Mouse (Mus musculus): ENCODE results near the gene Zcchc17.

Gene Zcchc17

DNA sequence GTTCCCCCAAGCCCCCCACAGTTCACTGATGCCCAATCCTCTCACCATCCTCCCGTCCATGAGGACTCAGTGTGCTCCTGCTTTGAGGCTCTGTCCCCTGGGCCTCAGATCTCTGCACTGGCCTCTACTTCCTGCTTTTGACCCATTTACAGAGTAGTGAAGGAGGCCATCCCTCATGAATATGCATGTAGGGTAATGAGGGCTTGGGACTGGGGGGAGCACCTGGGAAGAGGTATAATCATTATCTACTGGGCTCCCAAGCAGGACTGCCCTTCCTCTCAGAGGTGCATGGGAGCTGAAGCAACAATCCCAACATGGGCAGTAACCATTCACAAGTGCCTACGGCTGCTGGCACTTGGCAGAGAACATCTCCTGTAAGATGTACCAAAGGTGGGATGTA lies 80.6 kb downstream of the Zcchc17 start, which contains the start of gene Serinc2:
TSS of gene Serinc2 (minus strand) at position 101 of the 400 bp plus-strand sequence.
- ChIA-PET CTCF (interaction anchor here in 1 of 4 experiments (1.4 kb wide), 1 partner anchor 13 kb away, joined by 3 read pairs; no protein-coding TSS in a partner anchor), POLR2A (no interaction called here)

GRCm38 (mm10) chr4:130276573-130277176 lies 83.1 kb downstream of the Zcchc17 start:
- ChIA-PET CTCF (interaction anchor here in 2 of 4 experiments (0.6 kb wide), 2 partner anchors 269 to 332 kb away, joined by 3 to 4 read pairs; no protein-coding TSS in a partner anchor), POLR2A (no interaction called here)

GRCm38 (mm10) chr4:130275823-130276105 lies 84.0 kb downstream of the Zcchc17 start:
- CTCF ChIA-PET: interaction anchor here (0.8 to 1.5 kb wide), 6 partner anchors 11 to 586 kb away, joined by 3 to 6 read pairs (median 4); no protein-coding TSS in a partner anchor
- POLR2A ChIA-PET: interaction anchor here in 3 of 4 experiments (0.6 to 2.2 kb wide), 9 partner anchors 9 to 282 kb away, joined by 3 to 7 read pairs (median 3); partner anchors contain the start of genes Snrnp40 (in 1 of the 3) and Zcchc17 (in 1 of the 3)

DNA sequence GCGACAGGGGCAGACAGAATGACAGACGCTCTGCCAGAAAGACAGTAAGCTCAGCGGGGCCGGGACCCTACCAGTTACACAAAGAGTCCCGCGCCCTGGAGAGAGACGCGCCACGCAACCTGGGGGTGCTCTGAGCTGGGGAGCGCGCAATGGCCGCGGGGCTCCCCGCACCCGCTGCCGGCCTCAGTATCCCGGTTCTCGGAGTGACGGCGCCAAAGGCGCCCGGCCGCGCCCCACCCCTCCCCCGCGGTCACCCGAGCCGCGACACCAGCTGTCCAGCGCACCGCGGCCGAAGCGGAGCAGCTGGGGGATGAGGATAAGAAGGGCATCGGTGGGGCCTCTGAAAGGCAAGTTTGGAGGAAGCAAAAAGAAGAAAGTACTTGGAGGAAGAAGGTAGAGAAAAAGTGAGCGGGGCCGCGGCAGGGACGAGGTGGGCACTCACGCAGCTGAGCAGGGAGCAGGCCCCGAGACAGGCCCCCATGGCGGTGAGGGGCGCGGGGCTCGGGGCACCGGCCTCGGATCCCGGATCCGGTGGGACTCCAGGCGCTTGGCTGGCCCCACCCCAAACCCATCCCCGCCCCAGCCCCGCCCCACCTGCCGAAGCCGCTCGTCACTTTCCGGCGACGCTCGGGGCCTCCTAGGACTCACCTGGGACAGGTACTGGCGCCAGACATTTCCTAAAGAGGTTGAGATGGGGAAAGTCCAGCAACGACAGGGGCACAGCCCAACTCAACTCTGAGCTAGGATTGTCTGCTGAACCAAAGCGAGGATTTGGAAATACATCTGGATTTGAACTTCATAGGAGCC lies 84.5 kb downstream of the Zcchc17 start:
- CTCF ChIA-PET: interaction anchor here (0.6 to 2.8 kb wide), 19 partner anchors 9 to 585 kb away, joined by 3 to 12 read pairs (median 4); no protein-coding TSS in a partner anchor
- POLR2A ChIA-PET: interaction anchor here (0.6 to 2.2 kb wide), 35 partner anchors 9 to 302 kb away, joined by 3 to 9 read pairs (median 3); partner anchors contain the start of genes Snrnp40 (in 2 of the 4) and Zcchc17 (in 2 of the 4)

DNA sequence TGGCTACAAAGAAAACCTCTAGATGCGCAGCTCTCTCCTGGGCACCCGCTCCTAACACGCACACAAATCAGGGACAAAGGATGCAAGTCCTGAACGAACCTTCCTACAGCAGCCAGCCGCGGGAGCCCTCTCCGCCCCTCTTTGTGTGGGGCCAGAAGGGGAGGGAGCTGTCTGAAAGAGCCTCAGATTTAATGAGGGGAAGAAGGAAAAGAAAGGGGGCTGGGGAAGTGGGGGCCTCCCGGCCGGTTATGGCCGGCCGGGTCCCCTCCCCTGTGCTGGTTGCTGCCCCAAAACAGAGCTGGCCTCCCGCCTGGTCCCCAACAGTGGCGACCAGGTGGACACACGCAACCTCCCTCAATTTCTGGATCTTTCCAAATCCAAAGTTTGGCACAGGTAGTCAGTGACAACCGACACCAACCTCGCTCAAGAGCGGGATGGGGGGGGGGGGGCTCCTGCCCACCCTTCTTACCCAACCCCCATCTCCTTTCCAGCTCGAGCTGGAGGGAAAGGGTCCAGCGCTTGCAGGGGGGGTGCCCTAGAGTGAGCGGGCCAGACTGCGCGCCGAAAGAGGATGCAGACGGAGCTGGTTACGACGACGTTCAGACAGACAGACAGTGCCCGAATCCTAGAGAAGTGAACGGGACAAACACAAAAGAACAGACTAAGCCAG lies 85.3 kb downstream of the Zcchc17 start:
- ChIA-PET POLR2A (interaction anchor here (0.6 to 2.2 kb wide), 41 partner anchors 8 to 1378 kb away, joined by 3 to 9 read pairs (median 4); partner anchors contain the start of genes Snrnp40 (in 2 of the 4), Zcchc17 (in 2 of the 4), Fabp3 (in 1 of the 4) and Gm10570 (in 1 of the 4)), CTCF (interaction anchor here (0.6 to 2.8 kb wide), 23 partner anchors 9 to 584 kb away, joined by 3 to 12 read pairs (median 4); no protein-coding TSS in a partner anchor)

DNA sequence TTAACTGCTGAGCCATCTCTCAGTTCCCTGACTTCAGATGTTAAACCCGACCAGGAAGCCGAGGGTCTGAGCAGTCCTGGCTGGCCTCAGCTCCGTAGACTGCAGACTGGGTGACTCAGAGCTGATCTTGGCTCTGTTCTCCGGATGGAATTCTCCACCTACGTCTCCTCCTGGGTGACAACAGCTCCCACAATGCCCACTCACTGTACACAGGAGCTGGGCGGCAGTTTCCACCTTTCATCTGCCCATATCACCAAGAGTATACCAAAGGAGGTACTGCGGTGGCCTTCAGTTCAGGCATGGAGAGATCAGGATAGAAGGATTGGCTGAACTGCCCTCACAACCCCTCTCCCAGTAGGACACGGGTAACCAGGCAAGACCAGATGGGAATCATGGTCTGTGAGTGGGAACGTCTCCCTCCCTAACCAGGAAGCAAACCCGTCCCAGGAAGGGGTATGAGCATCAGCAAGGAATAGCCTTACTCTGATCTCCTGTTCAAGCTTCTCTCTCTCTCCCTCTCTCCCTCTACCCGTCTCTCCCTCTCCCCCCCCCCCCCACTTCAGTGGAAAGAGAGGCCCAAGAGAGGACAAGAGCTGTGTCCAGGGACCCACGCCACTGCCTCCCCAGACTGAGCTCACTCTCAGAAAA lies 85.9 kb downstream of the Zcchc17 start:
- ChIA-PET CTCF (interaction anchor here (0.6 to 2.8 kb wide), 8 partner anchors 9 to 519 kb away, joined by 3 to 12 read pairs (median 4); no protein-coding TSS in a partner anchor), POLR2A (interaction anchor here in 3 of 4 experiments (0.6 to 2.2 kb wide), 28 partner anchors 9 to 1378 kb away, joined by 3 to 7 read pairs (median 4); partner anchors contain the start of genes Fabp3 (in 1 of the 3) and Gm10570 (in 1 of the 3))

GRCm38 (mm10) chr4:130270611-130271347 lies 89.0 kb downstream of the Zcchc17 start:
- POLR2A ChIA-PET: interaction anchor here in 1 of 4 experiments (0.6 to 1.5 kb wide), 4 partner anchors 8 to 507 kb away, joined by 3 to 7 read pairs (median 5); no protein-coding TSS in a partner anchor

DNA sequence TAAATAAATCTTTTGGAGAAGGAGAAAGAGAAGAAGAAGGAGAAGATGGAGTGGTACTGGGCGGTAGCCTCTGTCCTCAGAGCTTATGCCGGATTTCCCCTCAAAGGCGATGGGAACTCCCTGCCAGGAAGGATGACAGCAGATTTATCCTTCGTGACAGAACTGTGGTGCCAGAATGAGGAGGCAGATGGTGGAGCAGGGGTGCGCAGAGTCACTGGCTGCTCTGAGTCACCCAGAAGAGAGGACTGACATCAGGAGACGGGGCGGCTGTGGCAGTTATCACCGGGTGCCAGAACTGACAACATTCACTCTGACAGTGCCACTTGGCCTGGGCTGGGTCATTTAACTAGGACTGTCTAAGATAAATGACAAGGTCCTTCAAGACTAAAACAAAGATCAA lies 89.7 kb downstream of the Zcchc17 start:
- ChIA-PET CTCF (interaction anchor here in 1 of 4 experiments (0.6 kb wide), 1 partner anchor 81 kb away, joined by 3 read pairs; no protein-coding TSS in a partner anchor), POLR2A (interaction anchor here in 2 of 4 experiments (0.6 to 1.3 kb wide), 3 partner anchors 14 to 507 kb away, joined by 3 to 5 read pairs (median 3); no protein-coding TSS in a partner anchor)

More at GRCm38 (mm10) chr4:130270611-130271347, 89.0 kb downstream of the Zcchc17 start:
- CTCF ChIA-PET: no interaction called here

GRCm38 (mm10) chr4:130268736-130269135 lies 91.0 kb downstream of the Zcchc17 start:
- ChIA-PET POLR2A (interaction anchor here in 2 of 4 experiments (1.0 to 1.5 kb wide), 7 partner anchors 10 to 252 kb away, joined by 3 to 6 read pairs (median 3); no protein-coding TSS in a partner anchor), CTCF (interaction anchor here in 3 of 4 experiments (0.7 to 0.8 kb wide), 3 partner anchors 24 to 263 kb away, joined by 4 read pairs; no protein-coding TSS in a partner anchor)

GRCm38 (mm10) chr4:130267069-130267468 lies 92.7 kb downstream of the Zcchc17 start:
- POLR2A ChIA-PET: interaction anchor here in 2 of 4 experiments (0.6 to 3.0 kb wide), 14 partner anchors 8 to 307 kb away, joined by 3 to 8 read pairs (median 4); partner anchors contain the start of genes Fabp3 (in 1 of the 2) and Gm10570 (in 1 of the 2)
- CTCF ChIA-PET: interaction anchor here in 2 of 4 experiments (0.9 to 1.5 kb wide), 4 partner anchors 16 to 658 kb away, joined by 3 to 8 read pairs (median 4); no protein-coding TSS in a partner anchor

GRCm38 (mm10) chr4:130266601-130267000 lies 93.1 kb downstream of the Zcchc17 start:
- CTCF ChIA-PET: interaction anchor here (0.5 to 1.5 kb wide), 8 partner anchors 15 to 658 kb away, joined by 3 to 8 read pairs (median 3); no protein-coding TSS in a partner anchor
- POLR2A ChIA-PET: interaction anchor here in 2 of 4 experiments (0.6 to 3.0 kb wide), 12 partner anchors 9 to 475 kb away, joined by 3 to 8 read pairs (median 4); partner anchors contain the start of genes Fabp3 (in 1 of the 2) and Gm10570 (in 1 of the 2)
